Mouse (Mus musculus) hindbrain, embryonic 13.5 days (tissue): ENCODE measurements around the gene Prodh2. TPM values are rescaled to one million over a fixed set of nuclear protein-coding genes. Genes with fewer than 3 reads are reported as not detected.
A peak's percentile ranks its signal among the peaks of the same experiment; 100 is the strongest.
"Not testable (repeated sequence)": the region's sequence is repeated elsewhere in the genome, so short reads cannot be mapped to it uniquely, and the experiment has no call there.

Experiments
- ATAC-seq: fragments of 200-750 bp; cut with Nextera tagmentation; 2 replicates; pipeline ENCODE4 v1.8.0; 2017; ENCODE audit warnings: moderate TSS enrichment; ENCODE audit not compliant: low FRiP score
- H3K27ac ChIP-seq: fragments of 300-500 bp; sonication (generic); 2 replicates; pipeline ENCODE4 v1.5.1; 2015; ENCODE audit warnings: inconsistent platforms, mild to moderate bottlenecking, moderate library complexity
- H3K27me3 ChIP-seq: fragments of 300-500 bp; sonication (generic); 2 replicates; pipeline ENCODE4 v1.6.1; 2015; ENCODE audit warnings: mild to moderate bottlenecking, inconsistent platforms
- H3K36me3 ChIP-seq: fragments of 300-500 bp; sonication (generic); 2 replicates; pipeline ENCODE4 v1.6.1; 2015; ENCODE audit warnings: mild to moderate bottlenecking, inconsistent platforms
- H3K4me1 ChIP-seq: fragments of 300-500 bp; sonication (generic); replicated peaks from 2 replicates; pipeline ENCODE4 v1.6.1; 2015; ENCODE audit warnings: inconsistent platforms
- H3K4me2 ChIP-seq: fragments of 300-500 bp; sonication (generic); 2 replicates; pipeline ENCODE4 v1.6.1; 2015; ENCODE audit warnings: inconsistent platforms, mild to moderate bottlenecking, moderate library complexity
- H3K4me3 ChIP-seq: fragments of 300-500 bp; sonication (generic); 2 replicates; pipeline ENCODE4 v1.5.1; 2015; ENCODE audit warnings: mild to moderate bottlenecking, inconsistent platforms
- H3K9ac ChIP-seq: fragments of 300-500 bp; sonication (generic); 2 replicates; pipeline ENCODE4 v1.6.1; 2015; ENCODE audit warnings: mild to moderate bottlenecking, inconsistent platforms
- H3K9me3 ChIP-seq: fragments of 300-500 bp; sonication (generic); 2 replicates; pipeline ENCODE4 v1.6.1; 2016; ENCODE audit warnings: inconsistent platforms
- WGBS: fragments of 180-500 bp; shearing (Covaris S2); methylation state at CpG from one replicate; pipeline ENCODE4 v1.1.7; 2015; 5-methylcytosine and 5-hydroxymethylcytosine counted together
- polyA plus RNA-seq: library from polyadenylated mRNA; unstranded; fragments of >200 nt; fragmentation: Nextera tagmentation; extraction: Ambion mirVana; gene quantifications from 2 replicates; pipeline ENCODE4 v1.2.1, GENCODE M21; 2015

The Prodh2 gene
- polyA plus RNA-seq, 1 experiment from 2014 or later, result not detected

GRCm38 (mm10) chr7:30459484-30459883 lies 33.9 kb upstream of the Prodh2 start:
- peaks cover 39% of the 10 kb centered on the region for H3K4me1 ChIP-seq
- no peak overlapping the region for H3K9ac ChIP-seq
- no peak overlapping the region for H3K4me3 ChIP-seq
- no peak overlapping the region for H3K27ac ChIP-seq
- peaks cover 96% of the 10 kb centered on the region for H3K27me3 ChIP-seq
- H3K9me3 ChIP-seq, result no peaks in the 10 kb centered on the region
- ATAC-seq, result no peak
- H3K4me2 ChIP-seq, result no peak overlapping the region
- no peaks in the 10 kb centered on the region for H3K36me3 ChIP-seq
- 24% methylated on average over 6 of the region's 6 CpGs for WGBS

DNA sequence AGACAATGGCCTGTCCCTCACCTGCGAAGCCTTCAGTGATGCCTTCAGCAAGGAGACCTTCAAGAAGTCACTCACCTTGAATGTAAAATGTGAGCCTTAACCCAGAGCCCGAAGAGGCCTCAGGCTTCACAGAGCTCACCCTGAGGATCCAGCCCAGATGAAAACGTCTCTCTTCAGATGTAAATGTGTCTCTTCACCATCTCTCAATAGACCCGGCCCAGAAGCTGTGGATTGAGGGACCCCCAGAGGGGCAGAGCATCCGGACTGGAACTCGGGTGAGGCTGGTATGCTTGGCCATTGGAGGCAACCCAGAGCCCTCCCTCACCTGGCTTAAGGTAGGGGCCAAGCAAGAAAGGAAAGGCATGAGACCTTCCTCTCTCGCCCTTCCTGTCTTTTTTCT lies 29.9 kb upstream of the Prodh2 start:
- Histone ChIP-seq H3K9ac (no peak overlapping the region), H3K9me3 (no peaks in the 10 kb centered on the region), H3K27ac (no peak overlapping the region), H3K4me2 (no peak overlapping the region), H3K27me3 (peaks cover 97% of the 10 kb centered on the region), H3K36me3 (no peaks in the 10 kb centered on the region), H3K4me3 (no peak overlapping the region), H3K4me1 (peaks cover 28% of the 10 kb centered on the region)
- 26% methylated on average over 7 of the region's 7 CpGs for WGBS
- no peak for ATAC-seq

DNA sequence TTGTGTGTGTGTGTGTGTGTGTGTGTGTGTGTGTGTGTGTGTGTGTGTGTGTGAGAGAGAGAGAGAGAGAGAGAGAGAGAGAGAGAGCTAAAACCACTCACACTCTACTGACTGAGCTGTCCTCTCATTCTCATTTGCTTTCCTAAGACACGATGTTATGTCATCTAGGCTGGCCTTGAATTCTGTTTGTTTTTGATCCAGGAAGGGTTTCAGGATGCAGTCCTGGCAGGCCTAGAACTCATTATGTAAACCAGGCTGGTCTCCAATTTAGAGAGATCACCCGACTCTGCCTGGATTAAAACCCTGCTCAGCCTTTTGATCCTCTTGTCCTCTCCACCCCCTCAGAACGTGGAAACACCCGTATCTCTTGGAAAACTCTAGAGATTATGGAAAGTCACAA lies 29.4 kb upstream of the Prodh2 start:
- no peak overlapping the region for H3K4me2 ChIP-seq
- WGBS, result 30% methylated on average over 4 of the region's 4 CpGs
- H3K9me3 ChIP-seq, result no peaks in the 10 kb centered on the region
- H3K4me1 ChIP-seq, result peaks cover 24% of the 10 kb centered on the region
- H3K9ac ChIP-seq, result no peak overlapping the region
- peaks cover 94% of the 10 kb centered on the region for H3K27me3 ChIP-seq
- H3K36me3 ChIP-seq, result no peaks in the 10 kb centered on the region
- ATAC-seq, result no peak
- no peak overlapping the region for H3K4me3 ChIP-seq
- no peak overlapping the region for H3K27ac ChIP-seq

- no peak for ATAC-seq
- H3K27ac ChIP-seq, result no peak overlapping the region
- 15% methylated on average over 6 of the region's 6 CpGs for WGBS
- peaks cover 17% of the 10 kb centered on the region for H3K4me1 ChIP-seq
- H3K9me3 ChIP-seq, result no peaks in the 10 kb centered on the region
- no peak overlapping the region for H3K4me3 ChIP-seq
- H3K36me3 ChIP-seq, result no peaks in the 10 kb centered on the region
- H3K27me3 ChIP-seq, result peaks cover 90% of the 10 kb centered on the region
- H3K4me2 ChIP-seq, result no peak overlapping the region
- H3K9ac ChIP-seq, result no peak overlapping the region
Observed at GRCm38 (mm10) chr7:30464816-30465300, 28.6 kb upstream of the Prodh2 start.

DNA sequence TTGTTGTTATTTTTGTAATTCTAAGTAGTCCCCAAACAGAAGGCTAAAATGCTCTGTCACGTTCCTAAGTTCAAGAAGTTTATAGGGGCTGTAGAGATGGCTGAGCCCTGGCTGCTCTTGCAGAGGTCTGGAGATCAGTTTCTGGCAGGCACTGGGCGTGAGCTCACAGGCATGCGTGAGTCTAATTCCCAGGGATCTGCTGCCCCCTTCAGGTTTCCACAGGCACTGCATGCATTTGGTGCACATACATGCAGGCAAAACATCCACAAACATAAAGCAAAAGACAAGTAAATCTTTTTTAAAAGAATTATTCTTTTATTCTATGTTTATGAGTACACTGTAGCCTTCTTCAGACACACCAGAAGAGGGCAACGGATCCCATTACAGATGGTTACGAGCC lies 21.0 kb upstream of the Prodh2 start:
- Histone ChIP-seq H3K9ac (no peak overlapping the region), H3K9me3 (no peaks in the 10 kb centered on the region), H3K4me2 (no peak overlapping the region), H3K36me3 (no peaks in the 10 kb centered on the region), H3K27ac (no peak overlapping the region), H3K27me3 (peaks cover 25% of the 10 kb centered on the region), H3K4me1 (peaks cover 1% of the 10 kb centered on the region), H3K4me3 (no peak overlapping the region)
- ATAC-seq, result no peak
- 42% methylated on average over 5 of the region's 5 CpGs for WGBS

DNA sequence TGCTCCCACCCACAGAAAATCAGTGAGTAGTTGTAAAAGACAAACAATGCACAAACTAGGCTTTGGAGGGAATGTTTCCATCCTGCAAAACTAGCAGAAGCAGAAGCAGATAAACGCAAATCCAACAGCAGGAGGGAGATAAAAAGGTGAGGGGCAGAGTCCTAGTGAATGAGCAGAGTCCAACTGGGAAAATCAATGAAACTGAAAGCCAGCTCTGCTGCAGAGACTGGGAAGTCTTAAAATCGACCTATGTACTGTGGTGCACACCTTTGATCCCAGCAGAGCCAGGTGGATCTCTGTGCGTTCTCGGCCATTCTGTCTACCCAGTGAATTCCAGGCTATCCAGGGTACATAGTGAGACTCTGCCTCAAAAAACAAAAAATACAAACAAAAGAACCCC lies 18.4 kb upstream of the Prodh2 start:
- no peak overlapping the region for H3K4me3 ChIP-seq
- peaks cover 10% of the 10 kb centered on the region for H3K4me1 ChIP-seq
- no peak overlapping the region for H3K9ac ChIP-seq
- no peaks in the 10 kb centered on the region for H3K9me3 ChIP-seq
- no peak overlapping the region for H3K27ac ChIP-seq
- no peak for ATAC-seq
- no peak overlapping the region for H3K4me2 ChIP-seq
- 73% methylated on average over 4 of the region's 4 CpGs for WGBS
- H3K36me3 ChIP-seq, result no peaks in the 10 kb centered on the region
- H3K27me3 ChIP-seq, result peaks cover 13% of the 10 kb centered on the region

- ATAC-seq, H3K4me3 ChIP-seq, H3K9ac ChIP-seq, H3K36me3 ChIP-seq, H3K9me3 ChIP-seq, H3K4me1 ChIP-seq, H3K4me2 ChIP-seq, H3K27ac ChIP-seq: not testable (repeated sequence)
- WGBS, result 84% methylated on average over 6 of the region's 7 CpGs
- peaks cover 17% of the 10 kb centered on the region for H3K27me3 ChIP-seq
Observed at GRCm38 (mm10) chr7:30476136-30476535, 17.3 kb upstream of the Prodh2 start.

GRCm38 (mm10) chr7:30477415-30478381 lies 15.7 kb upstream of the Prodh2 start:
- Histone ChIP-seq H3K9me3 (no peaks in the 10 kb centered on the region), H3K27ac (0 out of 2 replicates have a peak overlapping the region, but pooled peaks have one; percentile 35), H3K4me3 (peak overlapping the region; percentile 35), H3K4me1 (peaks cover 10% of the 10 kb centered on the region), H3K9ac (peak overlapping the region; percentile 60; the same call in 1 of the 2 replicates), H3K27me3 (peaks cover 23% of the 10 kb centered on the region), H3K36me3 (no peaks in the 10 kb centered on the region), H3K4me2 (peak overlapping the region; percentile 58)
- peak; percentile 59; the same call in 1 of the 2 replicates for ATAC-seq
- WGBS, result 8% methylated on average over 32 of the region's 32 CpGs

DNA sequence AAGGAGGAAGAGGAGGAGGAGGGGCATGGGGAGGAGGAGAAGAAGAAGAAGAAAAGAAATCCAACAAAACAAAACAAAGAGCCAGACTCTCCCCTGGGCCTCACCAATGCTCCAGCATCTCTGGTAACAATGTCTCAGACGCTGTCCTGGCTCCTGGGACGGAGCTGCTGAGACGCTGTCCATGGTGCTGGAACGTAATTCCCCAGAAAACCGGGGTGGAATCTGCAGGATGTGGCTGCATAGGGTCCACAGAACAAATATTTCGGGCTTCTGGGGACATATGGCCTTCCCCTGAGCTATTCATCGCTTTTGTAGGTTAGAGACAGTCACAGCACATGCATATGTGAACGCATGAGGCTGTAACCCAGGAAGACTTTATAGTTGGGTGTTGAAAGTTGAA lies 9.2 kb upstream of the Prodh2 start:
- no peaks in the 10 kb centered on the region for H3K9me3 ChIP-seq
- no peak overlapping the region for H3K9ac ChIP-seq
- no peaks in the 10 kb centered on the region for H3K4me1 ChIP-seq
- peaks cover 28% of the 10 kb centered on the region for H3K27me3 ChIP-seq
- WGBS, result 20% methylated on average over 8 of the region's 8 CpGs
- H3K4me2 ChIP-seq, result no peak overlapping the region
- no peak for ATAC-seq
- no peak overlapping the region for H3K27ac ChIP-seq
- no peak overlapping the region for H3K4me3 ChIP-seq
- H3K36me3 ChIP-seq, result no peaks in the 10 kb centered on the region

DNA sequence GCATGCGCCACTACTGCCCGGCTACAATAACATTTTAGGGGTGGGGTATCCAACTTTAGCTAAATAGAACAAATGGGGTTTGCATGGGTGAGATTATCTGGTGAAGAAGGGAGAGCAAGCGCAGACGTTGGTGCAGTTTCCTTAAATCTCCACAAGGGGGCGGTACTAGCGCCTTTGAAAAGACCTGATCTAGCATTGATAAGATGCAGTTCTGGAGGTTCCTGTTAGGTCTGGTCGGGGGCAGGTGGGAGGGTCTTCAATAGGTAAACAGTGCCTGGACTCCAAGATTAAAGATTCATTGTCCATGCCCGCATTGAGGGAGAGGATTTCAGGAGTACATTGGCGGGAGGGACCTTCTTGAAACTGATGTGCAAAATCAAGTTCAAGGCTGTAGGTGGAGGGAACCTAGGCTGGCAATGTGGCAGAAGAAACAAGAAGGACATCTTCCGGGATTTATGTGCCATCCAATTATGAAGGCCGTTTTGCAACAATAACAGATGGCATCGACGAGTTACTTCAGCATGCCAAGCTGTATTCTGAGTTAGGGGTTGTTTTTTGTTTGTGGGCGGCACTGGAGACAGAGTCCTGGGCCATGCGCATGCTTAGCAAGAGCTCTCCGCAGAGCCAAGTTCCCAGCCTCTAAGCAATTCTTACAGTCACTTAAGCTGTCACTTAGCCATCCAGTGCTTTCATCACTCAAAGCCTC lies 3.0 kb upstream of the Prodh2 start:
- Histone ChIP-seq H3K36me3 (no peaks in the 10 kb centered on the region), H3K4me1 (no peaks in the 10 kb centered on the region), H3K27me3 (peaks cover 11% of the 10 kb centered on the region; the same call in 1 of the 2 replicates), H3K4me3 (no peak overlapping the region), H3K9ac (no peak overlapping the region), H3K4me2 (no peak overlapping the region), H3K27ac (no peak overlapping the region), H3K9me3 (no peaks in the 10 kb centered on the region)
- no peak for ATAC-seq
- WGBS, result 31% methylated on average over 16 of the region's 16 CpGs

- Histone ChIP-seq H3K27me3 (peaks cover 9% of the 10 kb centered on the region; the same call in 1 of the 2 replicates), H3K27ac (no peak overlapping the region), H3K4me1 (no peaks in the 10 kb centered on the region), H3K4me3 (no peak overlapping the region), H3K36me3 (no peaks in the 10 kb centered on the region), H3K9ac (no peak overlapping the region), H3K4me2 (no peak overlapping the region), H3K9me3 (no peaks in the 10 kb centered on the region)
- 23% methylated on average over 6 of the region's 6 CpGs for WGBS
- ATAC-seq, result no peak
Observed at GRCm38 (mm10) chr7:30490957-30491307, 2.5 kb upstream of the Prodh2 start.

DNA sequence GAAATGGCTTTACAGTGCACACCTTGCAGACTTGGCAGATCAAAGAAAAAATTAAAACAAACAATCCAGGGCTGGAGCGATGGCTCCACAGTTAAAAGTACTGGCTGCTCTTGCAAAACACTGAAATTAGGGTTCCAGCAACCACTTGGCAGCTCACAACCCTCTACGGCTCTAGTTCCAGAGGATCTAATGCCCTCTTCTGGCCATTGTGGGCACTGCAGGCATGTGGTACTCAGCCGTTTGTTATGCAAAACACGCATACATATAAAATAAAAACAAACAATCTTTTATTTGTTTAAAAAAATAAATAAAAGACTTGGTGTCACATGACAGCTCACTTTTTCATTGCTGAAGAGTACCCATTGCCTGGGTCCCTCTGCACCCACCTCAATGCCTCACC lies 657 bp upstream of the Prodh2 start:
- H3K9ac ChIP-seq, result no peak overlapping the region
- ATAC-seq, result no peak
- H3K9me3 ChIP-seq, result no peaks in the 10 kb centered on the region
- no peak overlapping the region for H3K4me2 ChIP-seq
- H3K36me3 ChIP-seq, result no peaks in the 10 kb centered on the region
- no peak overlapping the region for H3K4me3 ChIP-seq
- 11% methylated on average over 4 of the region's 4 CpGs for WGBS
- H3K27ac ChIP-seq, result no peak overlapping the region
- H3K4me1 ChIP-seq, result no peaks in the 10 kb centered on the region
- H3K27me3 ChIP-seq, result peaks cover 9% of the 10 kb centered on the region; the same call in 1 of the 2 replicates
